Mouse (Mus musculus): ENCODE measurements at regions not wholly inside any gene's neighbourhood (a gene's known extent, or its start where the extent isn't known, plus 50 kb on each side); places are given as distances from the start of the nearest gene placed in this dataset.

- DNase-seq (ENCODE audit: low spot score in 2 of 2): no peak
Measured at GRCm38 (mm10) chr10:126498726-126499125, 402.4 kb downstream of the Atp23 start.

GRCm38 (mm10) chr10:126493734-126494133 lies 407.4 kb downstream of the Atp23 start:
- no peak for DNase-seq (ENCODE audit: low spot score in 2 of 2)

- DNase-seq (ENCODE audit: low spot score in 2 of 2): no peak
Measured at GRCm38 (mm10) chr10:126492211-126492610, 408.9 kb downstream of the Atp23 start.

GRCm38 (mm10) chr10:126485129-126485528 lies 416.0 kb downstream of the Atp23 start:
- no peak for DNase-seq (ENCODE audit: low spot score in 2 of 2)

GRCm38 (mm10) chr10:126483479-126483878 lies 417.7 kb downstream of the Atp23 start:
- DNase-seq (ENCODE audit: low spot score in 2 of 2): no peak

- no peak for DNase-seq (ENCODE audit: low spot score in 2 of 2)
Measured at GRCm38 (mm10) chr10:126480382-126480781, 420.8 kb downstream of the Atp23 start.

- no peak for DNase-seq (ENCODE audit: low spot score in 2 of 2)
Measured at GRCm38 (mm10) chr10:126479743-126480142, 421.4 kb downstream of the Atp23 start.

GRCm38 (mm10) chr10:126473050-126473719 lies 428.0 kb downstream of the Atp23 start:
- DNase-seq (ENCODE audit: low spot score in 2 of 2): no peak

GRCm38 (mm10) chr10:126470838-126471491 lies 430.2 kb downstream of the Atp23 start:
- DNase-seq (ENCODE audit: low spot score in 2 of 2): no peak

- DNase-seq (ENCODE audit: low spot score in 2 of 2): no peak
Measured at GRCm38 (mm10) chr10:126462770-126463169, 438.4 kb downstream of the Atp23 start.

- no peak for DNase-seq (ENCODE audit: low spot score in 2 of 2)
Measured at GRCm38 (mm10) chr10:126458523-126458922, 442.6 kb downstream of the Atp23 start.

- DNase-seq (ENCODE audit: low spot score in 2 of 2): no peak
Measured at GRCm38 (mm10) chr10:126452757-126453528, 448.2 kb downstream of the Atp23 start.

GRCm38 (mm10) chr10:126452057-126452622 lies 449.0 kb downstream of the Atp23 start:
- DNase-seq (ENCODE audit: low spot score in 2 of 2): no peak

GRCm38 (mm10) chr10:126431222-126431621 lies 465.3 kb downstream of the Lrig3 start:
- no peak for DNase-seq (ENCODE audit: low spot score in 2 of 2)

GRCm38 (mm10) chr10:126430346-126430745 lies 464.4 kb downstream of the Lrig3 start:
- DNase-seq (ENCODE audit: low spot score in 2 of 2): no peak

GRCm38 (mm10) chr10:126429502-126429901 lies 463.5 kb downstream of the Lrig3 start:
- no peak for DNase-seq (ENCODE audit: low spot score in 2 of 2)

GRCm38 (mm10) chr10:126422066-126422465 lies 456.1 kb downstream of the Lrig3 start:
- DNase-seq (ENCODE audit: low spot score in 2 of 2): no peak

- no peak for DNase-seq (ENCODE audit: low spot score in 2 of 2)
Measured at GRCm38 (mm10) chr10:126413786-126414185, 447.8 kb downstream of the Lrig3 start.

- no peak for DNase-seq (ENCODE audit: low spot score in 2 of 2)
Measured at GRCm38 (mm10) chr10:126392235-126392634, 426.3 kb downstream of the Lrig3 start.

GRCm38 (mm10) chr10:126391770-126392169 lies 425.8 kb downstream of the Lrig3 start:
- no peak for DNase-seq (ENCODE audit: low spot score in 2 of 2)

- no peak for DNase-seq (ENCODE audit: low spot score in 2 of 2)
Measured at GRCm38 (mm10) chr10:126386430-126386829, 420.5 kb downstream of the Lrig3 start.

- no peak for DNase-seq (ENCODE audit: low spot score in 2 of 2)
Measured at GRCm38 (mm10) chr10:126385644-126386043, 419.7 kb downstream of the Lrig3 start.

All from gastrocnemius, adult 8-10 months (tissue).